Mouse (Mus musculus): Measurements from ENCODE around the gene Tmem245. TPM values are rescaled to one million over a fixed set of nuclear protein-coding genes. Genes with fewer than 3 reads are reported as not detected.

Gene Tmem245
- 10 to 100 TPM; 10.8 to 12.5 TPM for polyA plus RNA-seq (2017; shearing (Covaris generic))

GRCm38 (mm10) chr4:56946641-56947640 is at the start of gene Tmem245:
Gene Tmem245, minus strand, starts transcription at chr4:56947437.

DNA sequence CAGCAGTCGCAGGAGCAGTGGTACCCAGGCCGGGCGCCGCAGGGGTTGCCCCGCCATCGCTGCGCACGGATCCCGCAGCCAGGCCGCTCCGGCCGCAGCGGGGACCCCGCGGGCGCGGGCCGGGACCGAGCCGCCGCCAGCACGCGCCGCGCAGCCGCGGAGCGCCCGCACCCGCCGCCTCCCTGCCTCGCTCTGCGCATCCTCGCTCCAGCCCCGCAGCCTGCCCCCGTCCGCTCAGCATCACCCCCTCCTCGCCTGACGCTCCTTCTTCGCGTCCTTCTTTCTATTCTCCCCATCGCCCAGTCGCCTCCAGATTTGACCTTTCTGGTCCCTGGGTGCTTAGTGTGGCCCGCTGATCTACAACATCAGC is 43.0 kb upstream of the Tmem245 start, which contains the start of gene Frrs1l:
Gene Frrs1l, minus strand, starts transcription at position 177 of the 370 bp plus-strand sequence.

GRCm38 (mm10) chr4:56865003-56865511 is 82.2 kb downstream of the Tmem245 start, which contains the start of gene Ctnnal1:
Gene Ctnnal1, minus strand, starts transcription at chr4:56865188.

Other genes starting within 250 kb of the Tmem245 start
- not detected for gene Gm26657, start 207.4 kb downstream of the Tmem245 start, polyA plus RNA-seq (2017; shearing (Covaris generic))
- gene Actl7b, start 206.0 kb downstream of the Tmem245 start, polyA plus RNA-seq (2017; shearing (Covaris generic)), result under 1 TPM; 0.14 to 0.91 TPM
- gene Actl7a, start 204.0 kb downstream of the Tmem245 start, polyA plus RNA-seq (2017; shearing (Covaris generic)), result under 1 TPM in 1 of 2 experiments, not detected in 1; 0.18 TPM
- 10 to 100 TPM; 28.5 to 30.9 TPM for gene Elp1, start 145.1 kb downstream of the Tmem245 start, polyA plus RNA-seq (2017; shearing (Covaris generic))
- gene Fam206a, start 145.1 kb downstream of the Tmem245 start, polyA plus RNA-seq (2017; shearing (Covaris generic)), result 10 to 100 TPM; 17.3 to 19.3 TPM
- 1 to 10 TPM; 1.7 to 3.4 TPM for gene Ctnnal1, start 82.2 kb downstream of the Tmem245 start, polyA plus RNA-seq (2017; shearing (Covaris generic))
- under 1 TPM; 0.02 to 0.18 TPM for gene Frrs1l, start 43.0 kb upstream of the Tmem245 start, polyA plus RNA-seq (2017; shearing (Covaris generic))
- gene Epb41l4b, start 196.0 kb upstream of the Tmem245 start, polyA plus RNA-seq (2017; shearing (Covaris generic)), result 1 to 10 TPM in 1 of 2 experiments, under 1 TPM in 1; 0.52 to 1.8 TPM